Comparison of ENCODE assay signal across 11 mouse cellular contexts in the genomic region with DNA sequence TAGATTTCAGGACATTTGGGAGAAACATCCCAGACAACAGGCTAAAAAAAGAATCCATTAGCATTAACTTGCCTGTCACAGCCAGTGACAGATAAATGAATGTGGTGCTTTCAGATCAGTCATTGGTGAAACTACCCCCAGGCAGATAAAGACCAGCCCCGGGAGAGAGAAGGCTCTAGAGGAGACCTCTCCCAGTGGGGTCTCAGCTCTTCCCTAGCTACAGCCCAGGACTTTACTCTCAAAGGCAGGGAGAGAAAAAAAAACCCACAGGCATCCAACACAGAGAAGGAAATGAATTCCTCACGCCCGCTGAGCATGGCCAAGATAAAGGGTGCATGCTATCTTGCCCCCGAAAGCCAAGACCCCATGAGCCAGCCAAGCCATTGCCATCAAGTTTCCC. TPM values are rescaled to one million over a fixed set of nuclear protein-coding genes. Genes with fewer than 3 reads are reported as not detected.
A peak's percentile ranks its signal among the peaks of the same experiment; 100 is the strongest.
DNase-seq lines count a peak whose midpoint lies in the region; ATAC-seq lines count a peak whose summit lies in the region.
"Had no signal": no experiment of that assay in that cellular context is flagged by ENCODE, and none has a peak within 500 bp of the region (broad histone marks: within the 10 kb centered on the region; RNA-seq: fewer than 3 reads in every experiment).

No protein-coding gene starts in this region.

- 7% methylated on average over 4 of the region's 4 CpGs for WGBS in forebrain, embryonic 14.5 days
- WGBS in midbrain, embryonic 11.5 days = 5% methylated on average over 4 of the region's 4 CpGs

- H3K27ac ChIP-seq in forebrain, embryonic 14.5 days (ENCODE audit: low read depth, low read length) = peak overlapping the region; percentile 68
- H3K27ac ChIP-seq in midbrain, embryonic 11.5 days (ENCODE audit: low read depth, low read length) = peak overlapping the region; percentile 80
- H3K27ac ChIP-seq: liver, embryonic 15.5 days; stomach, postnatal 0 days had no signal

- H3K9me3 ChIP-seq in megakaryocyte, embryonic 14.5 days = no peaks in the 10 kb centered on the region
- H3K9me3 ChIP-seq in forebrain, embryonic 14.5 days (replicated peaks; ENCODE audit: control insufficient read depth, low read length) = no peaks in the 10 kb centered on the region
- no peaks in the 10 kb centered on the region for H3K9me3 ChIP-seq in midbrain, embryonic 11.5 days (ENCODE audit: control insufficient read depth, low read length)
- H3K9me3 ChIP-seq: liver, embryonic 15.5 days had no signal

- H3K4me3 ChIP-seq in megakaryocyte, embryonic 14.5 days (replicated peaks) = peak overlapping the region; percentile 33
- H3K4me3 ChIP-seq in forebrain, embryonic 14.5 days (ENCODE audit: low read depth, low read length) = no peak overlapping the region
- H3K4me3 ChIP-seq in midbrain, embryonic 11.5 days (ENCODE audit: low read depth, low read length) = no peak overlapping the region
- H3K4me3 ChIP-seq: liver, embryonic 15.5 days had no signal

- peak; percentile 48 for DNase-seq in forebrain, embryonic 14.5 days (ENCODE audit: low spot score)
- DNase-seq in midbrain, embryonic 11.5 days (ENCODE audit: low spot score, missing footprints) = no peak
- DNase-seq in adrenal gland, adult 8-10 months = no peak
- no peak for DNase-seq in kidney, adult 11 months
- DNase-seq in gastrocnemius, postnatal 4 days (ENCODE audit: low spot score in 2 of 2) = no peak
- DNase-seq: right cerebral cortex, postnatal 14 days had no signal

- H3K36me3 ChIP-seq in megakaryocyte, embryonic 14.5 days (replicated peaks; ENCODE audit: low read length) = peaks cover 90% of the 10 kb centered on the region
- peaks cover 72% of the 10 kb centered on the region for H3K36me3 ChIP-seq in forebrain, embryonic 14.5 days (ENCODE audit: control insufficient read depth, insufficient read depth, low read length)
- peaks cover 16% of the 10 kb centered on the region; the same call in 1 of the 2 replicates for H3K36me3 ChIP-seq in midbrain, embryonic 11.5 days (ENCODE audit: control insufficient read depth, insufficient read depth, low read length)

- ATAC-seq in megakaryocyte, adult 5-6 weeks (ENCODE audit: poor library complexity, severe bottlenecking) = no peak
- ATAC-seq in forebrain, embryonic 14.5 days = no peak
- ATAC-seq in midbrain, embryonic 11.5 days (ENCODE audit: low FRiP score) = peak; percentile 58
- ATAC-seq: intestine, postnatal 0 days had no signal

- peak overlapping the region; percentile 27; the same call in 1 of the 2 replicates for H3K4me2 ChIP-seq in forebrain, embryonic 14.5 days (ENCODE audit: low read length)
- peak overlapping the region; percentile 16; the same call in 1 of the 2 replicates for H3K4me2 ChIP-seq in midbrain, embryonic 11.5 days
- H3K4me2 ChIP-seq: liver, embryonic 15.5 days had no signal

- no peaks in the 10 kb centered on the region for H3K27me3 ChIP-seq in megakaryocyte, embryonic 14.5 days (replicated peaks)
- H3K27me3 ChIP-seq in forebrain, embryonic 14.5 days (replicated peaks; ENCODE audit: control insufficient read depth, insufficient read depth, low read length) = no peaks in the 10 kb centered on the region
- no peaks in the 10 kb centered on the region for H3K27me3 ChIP-seq in midbrain, embryonic 11.5 days (ENCODE audit: control insufficient read depth, insufficient read depth, low read length)
- H3K27me3 ChIP-seq: liver, embryonic 15.5 days had no signal

- H3K9ac ChIP-seq in forebrain, embryonic 14.5 days (ENCODE audit: low read length) = 0 out of 2 replicates have a peak overlapping the region, but pooled peaks have one; percentile 1
- H3K9ac ChIP-seq in midbrain, embryonic 11.5 days (ENCODE audit: low read length) = no peak overlapping the region; the same call in 1 of the 2 replicates
- H3K9ac ChIP-seq: liver, embryonic 15.5 days had no signal

- H3K4me1 ChIP-seq in megakaryocyte, embryonic 14.5 days = peaks cover 30% of the 10 kb centered on the region
- H3K4me1 ChIP-seq in forebrain, embryonic 14.5 days (ENCODE audit: control insufficient read depth, insufficient read depth, low read length) = peaks cover 27% of the 10 kb centered on the region
- peaks cover 57% of the 10 kb centered on the region for H3K4me1 ChIP-seq in midbrain, embryonic 11.5 days (ENCODE audit: control insufficient read depth, insufficient read depth, low read length)

RNA-seq across cellular contexts. Expression of gene Msi2, which starts 15.1 kb away (rescaled TPM):
- polyA plus RNA-seq in megakaryocyte, embryonic 14.5 days (2012; ENCODE audit: insufficient read depth, low replicate concordance) = 12.9 and 14.4 TPM in 2 replicates
- 5.3 and 5.7 TPM in 2 replicates for total RNA-seq in megakaryocyte, adult 5-6 weeks (2015)
- 7.8 and 14.4 TPM in 2 replicates for total RNA-seq in megakaryocyte, adult 5-6 weeks (2017)
- polyA plus RNA-seq in forebrain, embryonic 14.5 days (2014; fragmentation: Nextera tagmentation; extraction: Ambion mirVana) = 19.9 and 20.3 TPM in 2 replicates
- 25.7 and 27.0 TPM in 2 replicates for polyA plus RNA-seq in midbrain, embryonic 11.5 days (2014; fragmentation: Nextera tagmentation; extraction: Ambion mirVana)
- 100 to 1,000 TPM; 158 to 319 (median 228) TPM for total RNA-seq in adrenal gland, adult 8-10 months (2022)
- total RNA-seq in gastrocnemius, postnatal 4 days (2021) = 100 to 1,000 TPM; 225 to 240 TPM

Comparison
In these comparisons a context has a peak if more than half of its experiments do, and no peak if none do; other contexts are left out.
1. RNA of gene Msi2, which starts 15.1 kb away (total RNA-seq): 158 to 319 TPM in adrenal gland, adult 8-10 months and 225 to 240 TPM in gastrocnemius, postnatal 4 days; 5.3 to 14.4 TPM in megakaryocyte, adult 5-6 weeks; every median in the first group is over 10 times any median in the second.